Mouse (Mus musculus): ENCODE data around the gene Zrsr1. TPM values are rescaled to one million over a fixed set of nuclear protein-coding genes. Genes with fewer than 3 reads are reported as not detected.
A peak's percentile ranks its signal among the peaks of the same experiment; 100 is the strongest.

Gene Zrsr1
- polyA plus RNA-seq, 1 experiment from 2014 or later, result 1.9 TPM

DNA sequence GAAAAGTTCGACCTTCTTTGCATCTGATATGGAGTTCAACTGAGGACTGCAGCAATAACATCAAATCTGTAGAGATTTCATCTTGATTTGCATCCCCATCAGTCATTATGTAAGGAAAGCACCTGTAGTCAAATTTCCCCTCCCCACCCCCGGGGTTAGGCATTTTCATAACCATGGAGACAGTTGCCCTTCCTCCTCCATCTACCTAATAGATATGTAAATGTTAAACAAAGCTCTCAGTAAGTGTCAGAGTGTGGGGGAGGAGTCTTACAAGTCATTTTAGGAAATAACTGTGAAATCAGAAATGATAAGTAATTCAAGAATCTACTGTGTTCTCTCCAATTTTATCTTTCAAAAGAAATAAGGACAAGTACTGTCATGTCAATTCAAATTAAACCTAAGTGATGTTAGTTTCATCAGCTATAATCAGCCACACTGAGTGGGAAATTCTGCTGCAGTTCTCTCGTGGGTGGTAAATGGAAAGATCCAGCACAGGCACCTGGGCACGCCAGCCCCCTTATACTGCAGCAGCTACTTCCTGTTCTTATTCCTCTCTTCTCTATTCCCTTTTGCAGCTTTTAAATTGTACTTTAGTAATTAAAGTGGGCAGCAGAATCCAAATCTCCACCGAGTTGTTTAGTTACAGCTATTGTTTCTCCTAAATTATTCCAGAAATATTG is 35.2 kb upstream of the Zrsr1 start:
- no peak for ATAC-seq (ENCODE audit: insufficient number of reproducible peaks, insufficient read depth, low FRiP score, low read depth)
- Histone ChIP-seq H3K36me3 (ENCODE audit: control insufficient read depth, insufficient read depth, low read length) (no peaks in the 10 kb centered on the region), H3K27me3 (ENCODE audit: control insufficient read depth, insufficient read depth, low read length) (no peaks in the 10 kb centered on the region), H3K4me2 (ENCODE audit: low read length) (no peak overlapping the region), H3K27ac (replicated peaks in 1 of 2; ENCODE audit: control insufficient read depth in 1 of 2, insufficient read depth in 1 of 2, low read depth in 2 of 2, low read length in 2 of 2) (no peak overlapping the region), H3K4me3 (ENCODE audit: control insufficient read depth in 1 of 2, insufficient read depth in 1 of 2, low read depth in 1 of 2, low read length in 2 of 2) (no peak overlapping the region), H3K9me3 (ENCODE audit: control insufficient read depth, low read length) (no peaks in the 10 kb centered on the region), H3K9ac (ENCODE audit: low read length) (no peak overlapping the region), H3K4me1 (ENCODE audit: control insufficient read depth in 2 of 2, insufficient read depth in 2 of 2, low read length in 2 of 2) (no peaks in the 10 kb centered on the region; a peak in 1 of 4 replicates)
- 64% methylated on average over 5 of the region's 5 CpGs for WGBS

DNA sequence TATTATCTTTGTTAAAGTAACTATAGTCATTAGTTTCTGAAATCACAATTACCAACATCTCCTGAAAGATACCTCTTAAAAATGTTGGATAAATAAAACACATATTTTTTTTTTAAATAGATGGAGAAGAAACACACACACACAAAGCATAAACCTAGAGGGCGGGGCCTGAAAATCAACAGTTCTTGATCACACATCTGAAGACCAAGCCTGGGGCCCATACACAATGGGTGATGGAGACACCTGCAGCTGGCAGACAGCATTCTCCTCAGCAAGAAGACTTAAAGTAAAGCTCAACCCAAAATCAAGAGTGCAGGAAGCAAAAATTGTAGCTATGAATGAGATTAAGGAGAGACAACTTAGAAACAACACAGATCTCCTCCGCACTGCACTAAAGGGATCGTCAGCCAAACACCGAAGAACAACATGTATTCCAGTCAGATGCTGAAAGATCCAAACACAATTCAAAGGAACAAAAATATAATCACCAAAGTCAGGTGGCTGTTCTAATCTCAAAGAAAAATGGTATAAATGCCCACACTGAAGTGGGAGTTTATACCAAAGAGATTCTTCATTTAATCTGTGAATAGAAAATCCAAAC is 34.0 kb upstream of the Zrsr1 start:
- Histone ChIP-seq H3K9me3 (ENCODE audit: control insufficient read depth, low read length) (no peaks in the 10 kb centered on the region), H3K36me3 (ENCODE audit: control insufficient read depth, insufficient read depth, low read length) (no peaks in the 10 kb centered on the region), H3K4me1 (ENCODE audit: control insufficient read depth in 2 of 2, insufficient read depth in 2 of 2, low read length in 2 of 2) (no peaks in the 10 kb centered on the region), H3K4me2 (ENCODE audit: low read length) (no peak overlapping the region), H3K27me3 (ENCODE audit: control insufficient read depth, insufficient read depth, low read length) (no peaks in the 10 kb centered on the region), H3K9ac (ENCODE audit: low read length) (no peak overlapping the region), H3K27ac (replicated peaks in 1 of 2; ENCODE audit: control insufficient read depth in 1 of 2, insufficient read depth in 1 of 2, low read depth in 2 of 2, low read length in 2 of 2) (no peak overlapping the region), H3K4me3 (ENCODE audit: control insufficient read depth in 1 of 2, insufficient read depth in 1 of 2, low read depth in 1 of 2, low read length in 2 of 2) (no peak overlapping the region)
- WGBS, result 94% methylated on average over 4 of the region's 4 CpGs
- no peak for ATAC-seq (ENCODE audit: insufficient number of reproducible peaks, insufficient read depth, low FRiP score, low read depth)

DNA sequence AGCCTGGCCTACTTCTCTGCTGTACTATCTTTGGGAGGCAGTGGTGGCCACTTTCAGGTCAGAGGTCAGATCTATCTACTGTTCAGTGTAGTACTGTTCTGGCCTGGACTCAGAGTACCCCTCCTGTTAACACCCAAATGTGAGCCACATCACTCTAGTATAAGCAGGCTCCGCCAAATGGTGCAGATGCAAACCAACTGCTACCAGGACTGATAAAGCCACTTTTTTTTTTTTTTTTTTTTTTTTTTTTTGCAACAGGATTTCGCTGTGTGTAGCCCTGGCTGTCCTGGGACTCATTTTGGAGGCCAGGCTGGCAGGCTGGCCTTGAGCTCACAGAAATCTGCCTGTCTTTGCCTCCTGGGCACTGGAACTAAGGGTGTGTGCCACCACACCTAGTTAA is 32.8 kb upstream of the Zrsr1 start:
- no peaks in the 10 kb centered on the region for H3K36me3 ChIP-seq (ENCODE audit: control insufficient read depth, insufficient read depth, low read length)
- H3K4me2 ChIP-seq (ENCODE audit: low read length), result no peak overlapping the region
- H3K9me3 ChIP-seq (ENCODE audit: control insufficient read depth, low read length), result no peaks in the 10 kb centered on the region
- H3K4me3 ChIP-seq (ENCODE audit: control insufficient read depth in 1 of 2, insufficient read depth in 1 of 2, low read depth in 1 of 2, low read length in 2 of 2), result no peak overlapping the region
- no peaks in the 10 kb centered on the region for H3K4me1 ChIP-seq (ENCODE audit: control insufficient read depth in 2 of 2, insufficient read depth in 2 of 2, low read length in 2 of 2)
- ATAC-seq (ENCODE audit: insufficient number of reproducible peaks, insufficient read depth, low FRiP score, low read depth), result no peak
- no peak overlapping the region for H3K9ac ChIP-seq (ENCODE audit: low read length)
- H3K27ac ChIP-seq (replicated peaks in 1 of 2; ENCODE audit: control insufficient read depth in 1 of 2, insufficient read depth in 1 of 2, low read depth in 2 of 2, low read length in 2 of 2), result no peak overlapping the region
- H3K27me3 ChIP-seq (ENCODE audit: control insufficient read depth, insufficient read depth, low read length), result no peaks in the 10 kb centered on the region
- WGBS, result 51% methylated on average over 2 of the region's 2 CpGs

DNA sequence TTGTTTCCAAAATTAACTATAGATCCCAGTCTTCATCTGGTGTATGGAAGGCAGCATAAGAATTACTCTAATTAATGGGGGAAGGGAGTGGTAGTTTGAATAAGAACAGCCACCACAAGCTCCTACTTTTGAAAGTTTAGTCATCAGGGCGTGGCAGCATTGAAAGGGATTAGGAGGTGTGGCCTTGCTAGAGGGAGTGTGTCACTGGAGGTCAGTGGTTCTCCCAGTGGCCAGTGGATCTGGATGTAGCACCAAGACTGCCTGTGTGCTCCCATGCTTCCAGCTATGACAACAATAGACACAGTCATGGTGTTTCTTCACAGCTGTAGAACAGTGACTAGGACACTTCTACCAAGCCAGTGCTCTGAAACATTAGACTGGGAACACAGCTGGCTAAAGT is 22.7 kb upstream of the Zrsr1 start:
- 0 out of 2 replicates have a peak, but pooled peaks cover 3% of the 10 kb centered on the region for H3K36me3 ChIP-seq (ENCODE audit: control insufficient read depth, insufficient read depth, low read length)
- H3K27me3 ChIP-seq (ENCODE audit: control insufficient read depth, insufficient read depth, low read length), result no peaks in the 10 kb centered on the region
- no peaks in the 10 kb centered on the region for H3K4me1 ChIP-seq (ENCODE audit: control insufficient read depth in 2 of 2, insufficient read depth in 2 of 2, low read length in 2 of 2)
- H3K4me3 ChIP-seq (ENCODE audit: control insufficient read depth in 1 of 2, insufficient read depth in 1 of 2, low read depth in 1 of 2, low read length in 2 of 2), result no peak overlapping the region
- H3K27ac ChIP-seq (replicated peaks in 1 of 2; ENCODE audit: control insufficient read depth in 1 of 2, insufficient read depth in 1 of 2, low read depth in 2 of 2, low read length in 2 of 2), result no peak overlapping the region
- no peak overlapping the region for H3K4me2 ChIP-seq (ENCODE audit: low read length)
- no peak overlapping the region for H3K9ac ChIP-seq (ENCODE audit: low read length)
- no peak for ATAC-seq (ENCODE audit: insufficient number of reproducible peaks, insufficient read depth, low FRiP score, low read depth)
- no peaks in the 10 kb centered on the region for H3K9me3 ChIP-seq (ENCODE audit: control insufficient read depth, low read length)
- 97% methylated on average over 1 of the region's 1 CpGs for WGBS

DNA sequence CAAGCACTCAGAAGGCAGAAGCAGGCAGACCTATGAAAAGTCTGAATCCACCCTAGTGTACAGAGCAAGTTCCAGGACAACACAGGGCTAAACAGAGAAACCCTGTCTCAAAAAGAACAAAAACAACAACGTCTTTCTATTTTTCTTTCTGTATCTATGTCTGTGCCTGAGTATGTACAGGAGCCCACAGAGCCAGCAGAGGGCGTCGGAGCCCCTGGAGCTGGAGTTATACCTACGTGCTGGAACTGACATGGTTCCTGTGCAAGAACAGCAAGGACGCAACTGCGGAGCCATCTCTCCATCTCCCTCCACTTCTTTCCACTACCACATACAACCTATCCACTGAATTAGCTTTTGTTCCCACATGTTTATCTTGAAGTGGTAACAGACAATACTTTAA is 21.7 kb upstream of the Zrsr1 start:
- H3K27ac ChIP-seq (replicated peaks in 1 of 2; ENCODE audit: control insufficient read depth in 1 of 2, insufficient read depth in 1 of 2, low read depth in 2 of 2, low read length in 2 of 2), result no peak overlapping the region
- no peak overlapping the region for H3K4me2 ChIP-seq (ENCODE audit: low read length)
- no peaks in the 10 kb centered on the region for H3K9me3 ChIP-seq (ENCODE audit: control insufficient read depth, low read length)
- no peak overlapping the region for H3K9ac ChIP-seq (ENCODE audit: low read length)
- no peak overlapping the region for H3K4me3 ChIP-seq (ENCODE audit: control insufficient read depth in 1 of 2, insufficient read depth in 1 of 2, low read depth in 1 of 2, low read length in 2 of 2)
- H3K36me3 ChIP-seq (ENCODE audit: control insufficient read depth, insufficient read depth, low read length), result 0 out of 2 replicates have a peak, but pooled peaks cover 4% of the 10 kb centered on the region
- H3K4me1 ChIP-seq (ENCODE audit: control insufficient read depth in 2 of 2, insufficient read depth in 2 of 2, low read length in 2 of 2), result no peaks in the 10 kb centered on the region
- H3K27me3 ChIP-seq (ENCODE audit: control insufficient read depth, insufficient read depth, low read length), result no peaks in the 10 kb centered on the region
- 89% methylated on average over 6 of the region's 6 CpGs for WGBS
- ATAC-seq (ENCODE audit: insufficient number of reproducible peaks, insufficient read depth, low FRiP score, low read depth), result no peak

DNA sequence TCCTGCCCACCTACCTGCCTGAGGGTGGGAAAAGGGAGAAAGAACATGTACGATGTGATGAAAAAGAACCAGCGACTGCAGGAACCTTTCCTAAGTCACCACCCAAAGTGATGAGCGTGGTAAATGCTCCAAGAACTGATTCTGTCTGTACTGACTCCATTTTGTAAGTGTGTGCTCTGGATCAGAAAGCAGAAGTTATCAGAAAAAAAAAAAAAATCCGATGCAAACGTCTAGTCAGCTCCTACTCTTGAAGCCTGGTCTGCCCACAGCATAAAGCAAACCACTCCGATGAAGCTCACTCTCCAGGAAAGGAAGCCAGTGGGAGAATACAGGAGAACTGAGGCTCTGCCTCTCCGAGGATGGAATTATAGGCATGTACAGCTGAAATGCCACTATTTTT is 19.1 kb upstream of the Zrsr1 start:
- Histone ChIP-seq H3K9ac (ENCODE audit: low read length) (no peak overlapping the region), H3K27me3 (ENCODE audit: control insufficient read depth, insufficient read depth, low read length) (no peaks in the 10 kb centered on the region)

DNA sequence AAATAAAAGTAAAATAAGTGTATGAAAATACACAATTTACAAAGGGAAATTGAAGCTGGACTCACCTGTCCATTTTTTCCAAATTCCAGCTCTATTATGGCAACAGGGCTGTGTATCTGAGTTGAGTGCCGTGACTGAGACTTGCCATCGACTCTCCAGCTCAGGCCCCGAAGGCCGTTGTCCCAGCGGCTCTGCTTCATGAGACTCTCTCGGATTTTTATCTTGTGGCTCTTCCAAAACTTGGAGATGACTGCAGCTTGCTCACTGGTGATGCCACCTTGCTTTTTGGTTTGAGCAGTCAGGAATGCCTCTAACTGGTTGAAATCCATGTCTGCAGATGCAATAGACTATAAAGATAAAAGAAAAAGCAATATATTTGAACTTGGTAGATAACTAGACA is 15.5 kb upstream of the Zrsr1 start:
- Histone ChIP-seq H3K4me1 (ENCODE audit: control insufficient read depth in 2 of 2, insufficient read depth in 2 of 2, low read length in 2 of 2) (no peaks in the 10 kb centered on the region), H3K9me3 (ENCODE audit: control insufficient read depth, low read length) (no peaks in the 10 kb centered on the region), H3K4me2 (ENCODE audit: low read length) (no peak overlapping the region), H3K36me3 (ENCODE audit: control insufficient read depth, insufficient read depth, low read length) (peaks cover 15% of the 10 kb centered on the region), H3K27ac (replicated peaks in 1 of 2; ENCODE audit: control insufficient read depth in 1 of 2, insufficient read depth in 1 of 2, low read depth in 2 of 2, low read length in 2 of 2) (no peak overlapping the region), H3K27me3 (ENCODE audit: control insufficient read depth, insufficient read depth, low read length) (no peaks in the 10 kb centered on the region), H3K4me3 (ENCODE audit: control insufficient read depth in 1 of 2, insufficient read depth in 1 of 2, low read depth in 1 of 2, low read length in 2 of 2) (no peak overlapping the region), H3K9ac (ENCODE audit: low read length) (no peak overlapping the region)
- no peak for ATAC-seq (ENCODE audit: insufficient number of reproducible peaks, insufficient read depth, low FRiP score, low read depth)
- 92% methylated on average over 6 of the region's 6 CpGs for WGBS

More for the DNA sequence above, 19.1 kb upstream of the Zrsr1 start:
- Histone ChIP-seq H3K9me3 (ENCODE audit: control insufficient read depth, low read length) (no peaks in the 10 kb centered on the region), H3K4me3 (ENCODE audit: control insufficient read depth in 1 of 2, insufficient read depth in 1 of 2, low read depth in 1 of 2, low read length in 2 of 2) (no peak overlapping the region), H3K4me1 (ENCODE audit: control insufficient read depth in 2 of 2, insufficient read depth in 2 of 2, low read length in 2 of 2) (no peaks in the 10 kb centered on the region), H3K4me2 (ENCODE audit: low read length) (no peak overlapping the region), H3K36me3 (ENCODE audit: control insufficient read depth, insufficient read depth, low read length) (peaks cover 15% of the 10 kb centered on the region), H3K27ac (replicated peaks in 1 of 2; ENCODE audit: control insufficient read depth in 1 of 2, insufficient read depth in 1 of 2, low read depth in 2 of 2, low read length in 2 of 2) (no peak overlapping the region)
- 88% methylated on average over 7 of the region's 7 CpGs for WGBS
- ATAC-seq (ENCODE audit: insufficient number of reproducible peaks, insufficient read depth, low FRiP score, low read depth), result no peak

DNA sequence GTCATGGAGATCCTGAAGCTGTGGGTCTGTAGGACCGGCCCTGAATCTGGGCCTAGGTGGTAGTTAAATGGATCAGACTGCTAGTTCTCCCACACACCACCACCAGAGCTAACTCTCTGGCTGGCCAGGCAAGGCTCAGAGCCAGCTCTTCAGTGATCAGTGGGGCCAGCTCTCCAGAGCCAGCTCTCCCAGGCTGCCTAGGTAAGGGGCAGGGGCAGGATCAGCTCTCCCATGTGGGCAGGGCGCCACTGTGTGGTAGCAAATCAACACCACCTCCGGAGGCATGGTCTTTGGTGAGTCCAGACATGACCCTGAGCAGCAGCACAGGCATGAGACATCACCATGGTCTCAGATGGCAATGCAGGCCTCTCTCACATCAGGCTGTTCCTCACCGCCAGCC is 15.0 kb upstream of the Zrsr1 start:
- Histone ChIP-seq H3K27ac (replicated peaks in 1 of 2; ENCODE audit: control insufficient read depth in 1 of 2, insufficient read depth in 1 of 2, low read depth in 2 of 2, low read length in 2 of 2) (no peak overlapping the region), H3K9me3 (ENCODE audit: control insufficient read depth, low read length) (no peaks in the 10 kb centered on the region), H3K27me3 (ENCODE audit: control insufficient read depth, insufficient read depth, low read length) (no peaks in the 10 kb centered on the region), H3K4me2 (ENCODE audit: low read length) (no peak overlapping the region), H3K4me1 (ENCODE audit: control insufficient read depth in 2 of 2, insufficient read depth in 2 of 2, low read length in 2 of 2) (no peaks in the 10 kb centered on the region), H3K9ac (ENCODE audit: low read length) (no peak overlapping the region), H3K4me3 (ENCODE audit: control insufficient read depth in 1 of 2, insufficient read depth in 1 of 2, low read depth in 1 of 2, low read length in 2 of 2) (no peak overlapping the region), H3K36me3 (ENCODE audit: control insufficient read depth, insufficient read depth, low read length) (peaks cover 15% of the 10 kb centered on the region)
- ATAC-seq (ENCODE audit: insufficient number of reproducible peaks, insufficient read depth, low FRiP score, low read depth), result 0 out of 2 replicates have a peak, but pooled peaks have one; percentile 56
- WGBS, result 66% methylated on average over 4 of the region's 4 CpGs

All from heart, embryonic 14.5 days (tissue).